Mouse (Mus musculus): ENCODE results near the gene Map1s. TPM values are rescaled to one million over a fixed set of nuclear protein-coding genes. Genes with fewer than 3 reads are reported as not detected.

Map1s gene
- total RNA-seq, 4 experiments from 2014 or later = 89.4 to 101 (median 91.1) TPM

- DNase-seq (ENCODE audit: low spot score in 2 of 2) = no peak
Measured at GRCm38 (mm10) chr8:70941478-70941877, 35.7 kb downstream of the Map1s start.

GRCm38 (mm10) chr8:70943187-70943586 is 37.5 kb downstream of the Map1s start:
- DNase-seq (ENCODE audit: low spot score in 2 of 2) = no peak

- DNase-seq (ENCODE audit: low spot score in 2 of 2) = no peak
Measured at GRCm38 (mm10) chr8:70949847-70950246, 44.1 kb downstream of the Map1s start.

GRCm38 (mm10) chr8:70960703-70961472 is 55.2 kb downstream of the Map1s start:
- no peak for DNase-seq (ENCODE audit: low spot score in 2 of 2)

GRCm38 (mm10) chr8:70964159-70964558 is 58.4 kb downstream of the Map1s start:
- no peak for DNase-seq (ENCODE audit: low spot score in 2 of 2)

GRCm38 (mm10) chr8:70964861-70965260 is 59.1 kb downstream of the Map1s start:
- no peak for DNase-seq (ENCODE audit: low spot score in 2 of 2)

Small RNA genes lying within 50 kb of the gene (microRNA-seq; reads per million reads assigned to microRNA genes)
- gene Mir1969 (3.4 to 6.2 reads per million in 2 experiments), gene Mir7067 (0 to 0.88 reads per million in 2 experiments)

Other genes starting within 250 kb of the Map1s start
- 10 to 100 TPM; 11.2 to 17.0 (median 13.4) TPM for gene Pgpep1, start 245.5 kb upstream of the Map1s start, total RNA-seq (2022)
- 10 to 100 TPM; 61.5 to 65.0 (median 63.0) TPM for gene Lsm4, start 232.7 kb upstream of the Map1s start, total RNA-seq (2022)
- 100 to 1,000 TPM; 206 to 222 (median 214) TPM for gene Jund, start 207.0 kb upstream of the Map1s start, total RNA-seq (2022)
- gene Iqcn, start 202.5 kb upstream of the Map1s start, total RNA-seq (2022) = under 1 TPM in 1 of 4 experiments, not detected in 3; 0.07 TPM
- not detected for gene Gm3336, start 187.4 kb upstream of the Map1s start, total RNA-seq (2022)
- 1 to 10 TPM; 1.7 to 2.8 (median 2.2) TPM for gene Pde4c, start 182.2 kb upstream of the Map1s start, total RNA-seq (2022)
- gene Rab3a, start 151.3 kb upstream of the Map1s start, total RNA-seq (2022) = 100 to 1,000 TPM; 805 to 866 (median 821) TPM
- gene Mpv17l2, start 145.0 kb upstream of the Map1s start, total RNA-seq (2022) = 10 to 100 TPM; 31.0 to 39.0 (median 32.8) TPM
- 100 to 1,000 TPM; 143 to 151 (median 149) TPM for gene Pik3r2, start 129.2 kb upstream of the Map1s start, total RNA-seq (2022)
- 100 to 1,000 TPM; 276 to 316 (median 288) TPM for gene Mast3, start 100.9 kb upstream of the Map1s start, total RNA-seq (2022)
- gene Il12rb1, start 97.5 kb upstream of the Map1s start, total RNA-seq (2022) = 1 to 10 TPM in 2 of 4 experiments, under 1 TPM in 2; 0.84 to 1.3 (median 1.0) TPM
- gene Arrdc2, start 66.2 kb upstream of the Map1s start, total RNA-seq (2022) = 10 to 100 TPM; 10.9 to 22.7 (median 17.6) TPM
- gene Kcnn1, start 42.7 kb upstream of the Map1s start, total RNA-seq (2022) = 10 to 100 TPM; 15.7 to 28.6 (median 17.7) TPM
- 10 to 100 TPM; 76.5 to 94.5 (median 85.6) TPM for gene Ccdc124, start 32.0 kb upstream of the Map1s start, total RNA-seq (2022)
- gene Slc5a5, start 13.2 kb upstream of the Map1s start, total RNA-seq (2022) = 10 to 100 TPM; 10.2 to 11.9 (median 11.5) TPM
- 100 to 1,000 TPM; 653 to 769 (median 710) TPM for gene Rpl18a, start 8.5 kb upstream of the Map1s start, total RNA-seq (2022)